Mouse (Mus musculus): ENCODE results near the gene Ecpas. TPM values are rescaled to one million over a fixed set of nuclear protein-coding genes. Genes with fewer than 3 reads are reported as not detected.

The Ecpas gene
- polyA plus RNA-seq, 1 experiment, result 16.3 TPM

- H3K79me2 ChIP-seq (ENCODE audit: control insufficient read depth, insufficient read depth), result no peaks in the 10 kb centered on the region
These were observed 11.4 kb upstream of the Ecpas start for GRCm38 (mm10) chr4:58923933-58924332.

GRCm38 (mm10) chr4:58915081-58915826 lies 2.7 kb upstream of the Ecpas start:
- peaks cover 14% of the 10 kb centered on the region for H3K79me3 ChIP-seq (ENCODE audit: low read depth)
- no peak overlapping the region for H3K4me3 ChIP-seq (ENCODE audit: insufficient read depth, poor library complexity, severe bottlenecking)
- H3K36me3 ChIP-seq (ENCODE audit: control insufficient read depth, insufficient read depth), result no peaks in the 10 kb centered on the region
- H3ac ChIP-seq (ENCODE audit: control insufficient read depth, insufficient read length, low read depth), result no peak overlapping the region
- peaks cover 28% of the 10 kb centered on the region for H3K79me2 ChIP-seq (ENCODE audit: control insufficient read depth, insufficient read depth)
- no peak for TF ChIP-seq CTCF (IDR thresholded peaks at IDR 0.05; ENCODE audit: control insufficient read depth, insufficient read depth, insufficient read length)
- TF ChIP-seq MAX (IDR thresholded peaks at IDR 0.05), result no peak
- TF ChIP-seq MYOG (IDR thresholded peaks at IDR 0.05; ENCODE audit: control insufficient read depth, extremely low read depth, insufficient read length), result no peak
- no peak for TF ChIP-seq MYOD1 (IDR thresholded peaks at IDR 0.05; ENCODE audit: control insufficient read depth, insufficient read length, low read depth)
- TF ChIP-seq CEBPB (IDR thresholded peaks at IDR 0.05; ENCODE audit: low read depth), result no peak
- TF ChIP-seq USF1 (IDR thresholded peaks at IDR 0.05; ENCODE audit: low read depth), result no peak
- TF ChIP-seq FOSL1 (IDR thresholded peaks at IDR 0.05; ENCODE audit: insufficient read depth, low read length, poor library complexity, severe bottlenecking), result no peak
- peaks cover 4% of the 10 kb centered on the region for H3K27me3 ChIP-seq (ENCODE audit: control insufficient read depth, insufficient read depth, insufficient read length)

More at GRCm38 (mm10) chr4:58923933-58924332, 11.4 kb upstream of the Ecpas start:
- no peak for TF ChIP-seq CEBPB (IDR thresholded peaks at IDR 0.05; ENCODE audit: low read depth)
- no peak for TF ChIP-seq MYOD1 (IDR thresholded peaks at IDR 0.05; ENCODE audit: control insufficient read depth, insufficient read length, low read depth)
- TF ChIP-seq USF1 (IDR thresholded peaks at IDR 0.05; ENCODE audit: low read depth), result no peak
- no peak for TF ChIP-seq MYOG (IDR thresholded peaks at IDR 0.05; ENCODE audit: control insufficient read depth, extremely low read depth, insufficient read length)
- no peak for TF ChIP-seq MAX (IDR thresholded peaks at IDR 0.05)
- no peak for TF ChIP-seq FOSL1 (IDR thresholded peaks at IDR 0.05; ENCODE audit: insufficient read depth, low read length, poor library complexity, severe bottlenecking)
- TF ChIP-seq CTCF (IDR thresholded peaks at IDR 0.05; ENCODE audit: control insufficient read depth, insufficient read depth, insufficient read length), result no peak
- Histone ChIP-seq H3ac (ENCODE audit: control insufficient read depth, insufficient read length, low read depth) (no peak overlapping the region), H3K4me3 (ENCODE audit: insufficient read depth, poor library complexity, severe bottlenecking) (no peak overlapping the region), H3K79me3 (ENCODE audit: low read depth) (no peaks in the 10 kb centered on the region), H3K36me3 (ENCODE audit: control insufficient read depth, insufficient read depth) (no peaks in the 10 kb centered on the region), H3K27me3 (ENCODE audit: control insufficient read depth, insufficient read depth, insufficient read length) (peaks cover 4% of the 10 kb centered on the region)

GRCm38 (mm10) chr4:58913336-58914026 lies 932 bp upstream of the Ecpas start:
- Histone ChIP-seq H3K4me3 (ENCODE audit: insufficient read depth, poor library complexity, severe bottlenecking) (no peak overlapping the region), H3K79me3 (ENCODE audit: low read depth) (peaks cover 32% of the 10 kb centered on the region), H3ac (ENCODE audit: control insufficient read depth, insufficient read length, low read depth) (no peak overlapping the region), H3K79me2 (ENCODE audit: control insufficient read depth, insufficient read depth) (peaks cover 45% of the 10 kb centered on the region), H3K36me3 (ENCODE audit: control insufficient read depth, insufficient read depth) (no peaks in the 10 kb centered on the region), H3K27me3 (ENCODE audit: control insufficient read depth, insufficient read depth, insufficient read length) (no peaks in the 10 kb centered on the region)
- no peak for TF ChIP-seq MAX (IDR thresholded peaks at IDR 0.05)
- no peak for TF ChIP-seq MYOD1 (IDR thresholded peaks at IDR 0.05; ENCODE audit: control insufficient read depth, insufficient read length, low read depth)
- TF ChIP-seq FOSL1 (IDR thresholded peaks at IDR 0.05; ENCODE audit: insufficient read depth, low read length, poor library complexity, severe bottlenecking), result no peak
- TF ChIP-seq MYOG (IDR thresholded peaks at IDR 0.05; ENCODE audit: control insufficient read depth, extremely low read depth, insufficient read length), result no peak
- peak; percentile 72 for TF ChIP-seq CEBPB (IDR thresholded peaks at IDR 0.05; ENCODE audit: low read depth)

- peak overlapping the region; percentile 95 for H3ac ChIP-seq (ENCODE audit: control insufficient read depth, insufficient read length, low read depth)
- H3K36me3 ChIP-seq (ENCODE audit: control insufficient read depth, insufficient read depth), result no peaks in the 10 kb centered on the region
- peaks cover 60% of the 10 kb centered on the region for H3K79me2 ChIP-seq (ENCODE audit: control insufficient read depth, insufficient read depth)
- peak overlapping the region; percentile 82 for H3K4me3 ChIP-seq (ENCODE audit: insufficient read depth, poor library complexity, severe bottlenecking)
- TF ChIP-seq USF1 (IDR thresholded peaks at IDR 0.05; ENCODE audit: low read depth) (no peak), CEBPB (IDR thresholded peaks at IDR 0.05; ENCODE audit: low read depth) (no peak), MAX (IDR thresholded peaks at IDR 0.05) (no peak), MYOD1 (IDR thresholded peaks at IDR 0.05; ENCODE audit: control insufficient read depth, insufficient read length, low read depth) (no peak), CTCF (IDR thresholded peaks at IDR 0.05; ENCODE audit: control insufficient read depth, insufficient read depth, insufficient read length) (no peak), FOSL1 (IDR thresholded peaks at IDR 0.05; ENCODE audit: insufficient read depth, low read length, poor library complexity, severe bottlenecking) (no peak), MYOG (IDR thresholded peaks at IDR 0.05; ENCODE audit: control insufficient read depth, extremely low read depth, insufficient read length) (no peak)
- peaks cover 46% of the 10 kb centered on the region for H3K79me3 ChIP-seq (ENCODE audit: low read depth)
- no peaks in the 10 kb centered on the region for H3K27me3 ChIP-seq (ENCODE audit: control insufficient read depth, insufficient read depth, insufficient read length)
These were observed 519 bp downstream of the Ecpas start for GRCm38 (mm10) chr4:58911831-58912628.

- H3K79me3 ChIP-seq (ENCODE audit: low read depth), result peaks cover 54% of the 10 kb centered on the region
- H3ac ChIP-seq (ENCODE audit: control insufficient read depth, insufficient read length, low read depth), result peak overlapping the region; percentile 95
- no peaks in the 10 kb centered on the region for H3K27me3 ChIP-seq (ENCODE audit: control insufficient read depth, insufficient read depth, insufficient read length)
- H3K36me3 ChIP-seq (ENCODE audit: control insufficient read depth, insufficient read depth), result no peaks in the 10 kb centered on the region
- peaks cover 68% of the 10 kb centered on the region for H3K79me2 ChIP-seq (ENCODE audit: control insufficient read depth, insufficient read depth)
- TF ChIP-seq MYOD1 (IDR thresholded peaks at IDR 0.05; ENCODE audit: control insufficient read depth, insufficient read length, low read depth), result no peak
- no peak for TF ChIP-seq CEBPB (IDR thresholded peaks at IDR 0.05; ENCODE audit: low read depth)
- TF ChIP-seq CTCF (IDR thresholded peaks at IDR 0.05; ENCODE audit: control insufficient read depth, insufficient read depth, insufficient read length), result no peak
- TF ChIP-seq USF1 (IDR thresholded peaks at IDR 0.05; ENCODE audit: low read depth), result no peak
- no peak for TF ChIP-seq FOSL1 (IDR thresholded peaks at IDR 0.05; ENCODE audit: insufficient read depth, low read length, poor library complexity, severe bottlenecking)
- TF ChIP-seq MYOG (IDR thresholded peaks at IDR 0.05; ENCODE audit: control insufficient read depth, extremely low read depth, insufficient read length), result no peak
- TF ChIP-seq MAX (IDR thresholded peaks at IDR 0.05), result no peak
- peak overlapping the region; percentile 82 for H3K4me3 ChIP-seq (ENCODE audit: insufficient read depth, poor library complexity, severe bottlenecking)
These were observed 1.3 kb downstream of the Ecpas start for GRCm38 (mm10) chr4:58911069-58911830.

Data from C2C12 (cell line).